Mouse (Mus musculus) heart, postnatal 0 days (tissue): ENCODE results near the gene Tmbim7. TPM values are rescaled to one million over a fixed set of nuclear protein-coding genes. Genes with fewer than 3 reads are reported as not detected.

ENCODE experiments used
- ATAC-seq: fragments of 200-750 bp; cut with Nextera tagmentation; 2 replicates; pipeline ENCODE4 v1.8.0; 2017; ENCODE audit warnings: low read depth, moderate number of reproducible peaks, moderate library complexity; ENCODE audit not compliant: insufficient read depth
- DNase-seq: peaks from one replicate; pipeline ENCODE4 v3.0.0-alpha.2; 2016; ENCODE audit warnings: low spot score
- H3K27ac ChIP-seq: fragments of 300-500 bp; sonication (generic); 2 replicates; pipeline ENCODE4 v1.5.1; 2014; ENCODE audit warnings: low read depth, mild to moderate bottlenecking
- H3K27me3 ChIP-seq: fragments of 300-500 bp; sonication (generic); 2 replicates; pipeline ENCODE4 v1.6.1; 2014; ENCODE audit warnings: low read length, mixed read lengths; ENCODE audit not compliant: control insufficient read depth, insufficient read depth
- H3K36me3 ChIP-seq: fragments of 300-500 bp; sonication (generic); replicated peaks from 2 replicates; pipeline ENCODE4 v1.6.1; 2014; ENCODE audit warnings: low read length, mixed read lengths; ENCODE audit not compliant: control insufficient read depth, insufficient read depth
- H3K4me1 ChIP-seq: fragments of 300-500 bp; sonication (generic); 2 replicates; pipeline ENCODE4 v1.6.1; 2014; ENCODE audit warnings: antibody characterized with exemption; ENCODE audit not compliant: control insufficient read depth, insufficient read depth
- H3K4me2 ChIP-seq: fragments of 300-500 bp; sonication (generic); 2 replicates; pipeline ENCODE4 v1.6.1; 2014; ENCODE audit warnings: low read depth, mild to moderate bottlenecking, low read length, moderate library complexity
- H3K4me3 ChIP-seq: fragments of 300-500 bp; sonication (generic); 2 replicates; pipeline ENCODE4 v1.5.1; 2014; ENCODE audit warnings: low read depth, low read length
- H3K9ac ChIP-seq: fragments of 300-500 bp; sonication (generic); replicated peaks from 2 replicates; pipeline ENCODE4 v1.6.1; 2014; ENCODE audit warnings: low read depth, low read length, mixed read lengths
- H3K9me3 ChIP-seq: fragments of 300-500 bp; sonication (generic); replicated peaks from 2 replicates; pipeline ENCODE4 v1.6.1; 2016; ENCODE audit warnings: low read length; ENCODE audit not compliant: control insufficient read depth
- CTCF ChIP-seq: IDR thresholded peaks from 2 replicates; pipeline ENCODE4 v1.5.1; 2016; ENCODE audit warnings: antibody characterized with exemption, control low read depth, low read depth
- EP300 ChIP-seq: IDR thresholded peaks from 2 replicates; pipeline ENCODE4 v1.6.1; 2016; ENCODE audit warnings: antibody characterized with exemption, low read depth
- WGBS: fragments of 180-500 bp; shearing (Covaris S2); extraction: QIAGEN DNeasy Blood & Tissue Kit; methylation state at CpG from one replicate; pipeline ENCODE4 v1.1.7; 2014; 5-methylcytosine and 5-hydroxymethylcytosine counted together
- polyA plus RNA-seq: library from polyadenylated mRNA; unstranded; fragments of >200 nt; fragmentation: Nextera tagmentation; extraction: Ambion mirVana; gene quantifications from 2 replicates; pipeline ENCODE4 v1.2.1, GENCODE M21; 2015
- total RNA-seq: library from RNA; depleted of rRNA; stranded (reverse); fragments of >200 nt; gene quantifications from 2 replicates; pipeline ENCODE4 v1.2.3, GENCODE M21; 2014; ENCODE audit warnings: low replicate concordance

Gene Tmbim7
- total and polyA plus RNA-seq, 2 experiments from 2014 or later = not detected

DNA sequence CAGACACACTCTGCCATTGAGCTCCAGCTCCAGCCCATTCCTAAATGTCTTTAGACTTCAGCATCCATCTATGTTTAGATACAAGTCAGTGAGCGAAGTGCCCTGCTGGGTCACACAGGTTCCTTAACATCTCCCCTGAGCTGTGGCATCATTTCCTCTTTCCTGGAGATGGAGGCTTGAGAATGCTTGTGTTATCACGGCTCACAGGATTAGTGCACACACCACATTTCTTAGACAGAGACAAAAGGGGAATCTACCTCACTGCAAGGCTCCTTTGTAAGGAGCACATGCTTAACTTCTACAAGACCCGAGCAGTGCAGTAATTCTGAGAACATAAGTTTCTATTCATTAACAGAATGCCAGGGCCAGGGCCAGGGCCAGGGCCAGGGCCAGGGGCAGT, 45.0 kb downstream of the Tmbim7 start:
- DNase-seq = no peak
- TF ChIP-seq CTCF = no peak
- TF ChIP-seq EP300 = no peak
- 77% methylated on average over 3 of the region's 3 CpGs for WGBS
- Histone ChIP-seq H3K4me1 (no peaks in the 10 kb centered on the region), H3K27me3 (no peaks in the 10 kb centered on the region), H3K36me3 (peaks cover 55% of the 10 kb centered on the region), H3K27ac (no peak overlapping the region), H3K9ac (no peak overlapping the region), H3K4me3 (no peak overlapping the region), H3K4me2 (no peak overlapping the region), H3K9me3 (no peaks in the 10 kb centered on the region)
- no peak for ATAC-seq

DNA sequence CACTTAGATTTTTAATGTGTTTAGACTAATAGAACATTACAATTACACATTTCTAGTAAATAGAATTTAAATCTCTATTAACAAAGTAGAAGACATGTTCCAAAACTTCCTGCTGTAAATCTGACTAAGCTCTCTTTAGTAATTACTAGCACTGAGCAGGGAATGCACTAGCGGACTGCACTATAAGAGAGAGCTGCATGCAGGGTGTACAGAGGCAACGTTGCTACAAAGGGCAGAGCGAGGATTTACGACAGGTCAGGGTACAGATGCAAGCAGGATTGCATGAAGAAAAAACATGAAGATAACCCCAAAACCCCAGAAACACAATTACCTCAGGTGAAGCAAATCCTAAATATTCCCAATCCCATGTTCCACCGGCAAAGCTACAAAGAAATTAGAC, 49.0 kb downstream of the Tmbim7 start:
- H3K4me3 ChIP-seq = no peak overlapping the region
- no peaks in the 10 kb centered on the region for H3K9me3 ChIP-seq
- no peak overlapping the region for H3K9ac ChIP-seq
- H3K27me3 ChIP-seq = no peaks in the 10 kb centered on the region
- 94% methylated on average over 5 of the region's 5 CpGs for WGBS
- no peak overlapping the region for H3K4me2 ChIP-seq
- peaks cover 32% of the 10 kb centered on the region for H3K36me3 ChIP-seq
- no peak overlapping the region for H3K27ac ChIP-seq
- H3K4me1 ChIP-seq = no peaks in the 10 kb centered on the region
- ATAC-seq (no peak), DNase-seq (no peak)
- TF ChIP-seq CTCF (no peak), EP300 (no peak)

DNA sequence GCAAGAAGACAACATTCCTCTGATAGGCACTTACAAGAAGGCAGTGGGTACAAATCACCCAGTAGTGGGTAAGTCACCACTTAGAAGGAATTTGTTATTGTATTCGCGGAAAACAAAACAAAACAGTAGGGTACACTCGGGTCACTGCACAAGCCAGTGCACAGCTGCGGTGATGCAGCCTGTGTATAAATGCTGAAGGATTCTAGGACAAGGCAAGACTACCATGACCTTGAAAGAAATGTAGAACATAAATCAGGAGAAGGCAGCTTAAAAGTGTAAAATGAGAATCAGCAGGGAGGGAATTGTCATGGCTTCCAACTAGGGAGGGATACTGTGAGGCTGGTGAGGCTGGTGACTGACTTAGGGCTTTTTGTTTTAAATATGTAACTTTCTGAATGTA, 51.2 kb downstream of the Tmbim7 start:
- 90% methylated on average over 4 of the region's 4 CpGs for WGBS
- Histone ChIP-seq H3K4me1 (no peaks in the 10 kb centered on the region), H3K9ac (no peak overlapping the region), H3K9me3 (no peaks in the 10 kb centered on the region), H3K4me2 (no peak overlapping the region), H3K27ac (no peak overlapping the region), H3K36me3 (peaks cover 26% of the 10 kb centered on the region), H3K27me3 (no peaks in the 10 kb centered on the region), H3K4me3 (no peak overlapping the region)
- no peak for DNase-seq
- no peak for ATAC-seq
- no peak for TF ChIP-seq CTCF
- TF ChIP-seq EP300 = no peak

DNA sequence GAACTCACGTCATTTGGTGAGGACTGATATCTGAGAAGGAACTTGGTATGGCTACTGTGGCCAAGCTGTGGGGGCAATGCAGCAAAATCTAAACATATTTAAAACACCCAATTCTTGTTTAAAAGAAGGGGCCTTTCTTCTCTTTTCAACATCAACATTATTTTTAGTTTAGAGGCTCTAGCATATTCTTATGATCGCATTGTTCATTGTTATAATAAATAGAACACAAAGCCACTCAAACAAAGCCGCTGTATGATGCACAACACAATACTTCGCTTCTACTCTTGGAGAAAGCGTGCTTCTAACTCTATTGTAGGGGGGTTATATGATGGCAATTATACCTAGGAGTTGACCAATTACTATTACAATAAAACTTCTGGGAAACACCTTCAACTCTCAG, 64.8 kb downstream of the Tmbim7 start:
- no peak overlapping the region for H3K4me3 ChIP-seq
- no peak overlapping the region for H3K4me2 ChIP-seq
- H3K4me1 ChIP-seq = no peaks in the 10 kb centered on the region
- no peak overlapping the region for H3K9ac ChIP-seq
- WGBS = 95% methylated on average over 5 of the region's 5 CpGs
- no peak overlapping the region for H3K27ac ChIP-seq
- no peak for ATAC-seq
- peaks cover 28% of the 10 kb centered on the region for H3K36me3 ChIP-seq
- no peaks in the 10 kb centered on the region for H3K27me3 ChIP-seq
- H3K9me3 ChIP-seq = no peaks in the 10 kb centered on the region
- no peak for TF ChIP-seq EP300
- TF ChIP-seq CTCF = no peak
- DNase-seq = no peak

DNA sequence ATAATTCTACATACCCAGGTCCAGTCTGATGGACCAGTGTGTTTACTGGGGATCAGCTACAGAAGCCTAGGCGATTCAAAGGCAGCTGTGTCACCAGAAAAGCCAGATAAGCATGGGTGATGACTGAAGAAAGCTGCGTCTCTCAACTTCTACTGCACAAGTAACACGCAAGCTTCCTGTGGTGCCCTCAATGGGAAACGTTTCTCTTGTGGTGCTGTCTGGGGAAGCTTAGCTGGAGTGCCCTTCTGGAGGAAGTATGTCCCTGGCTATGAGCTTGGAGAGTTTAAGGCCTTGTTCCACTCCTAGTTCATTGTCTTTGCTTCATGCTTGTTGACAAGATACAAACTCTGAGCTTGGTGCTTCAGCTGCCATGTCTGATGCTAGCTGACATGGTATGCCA, 68.4 kb downstream of the Tmbim7 start:
- no peak overlapping the region for H3K4me3 ChIP-seq
- no peak overlapping the region for H3K4me2 ChIP-seq
- no peaks in the 10 kb centered on the region for H3K27me3 ChIP-seq
- no peak for TF ChIP-seq EP300
- no peak for TF ChIP-seq CTCF
- 75% methylated on average over 4 of the region's 4 CpGs for WGBS
- H3K4me1 ChIP-seq = 0 out of 2 replicates have a peak, but pooled peaks cover 4% of the 10 kb centered on the region
- H3K9me3 ChIP-seq = no peaks in the 10 kb centered on the region
- H3K9ac ChIP-seq = no peak overlapping the region
- no peak for DNase-seq
- H3K27ac ChIP-seq = no peak overlapping the region
- peaks cover 32% of the 10 kb centered on the region for H3K36me3 ChIP-seq
- no peak for ATAC-seq

DNA sequence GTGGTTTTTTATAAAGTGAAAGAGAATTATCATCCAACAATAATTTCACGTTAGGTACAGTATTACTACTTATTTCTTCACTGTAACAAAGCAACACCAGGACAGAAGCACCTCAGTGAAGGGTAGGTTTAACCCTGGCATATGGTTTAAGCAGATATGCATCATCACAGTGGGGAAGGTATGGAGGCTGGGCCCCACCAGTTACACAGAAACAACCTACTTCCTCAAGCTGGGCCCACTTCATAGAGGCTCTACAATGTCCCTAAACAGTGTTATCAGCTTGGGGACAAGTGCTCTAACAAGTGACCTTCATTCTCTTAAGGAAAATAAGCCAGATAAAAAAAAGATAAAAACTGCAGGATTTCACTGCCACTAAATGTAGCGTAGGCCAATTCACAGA, 71.9 kb downstream of the Tmbim7 start:
- no peak overlapping the region for H3K4me2 ChIP-seq
- peaks cover 37% of the 10 kb centered on the region for H3K36me3 ChIP-seq
- H3K4me3 ChIP-seq = no peak overlapping the region
- no peak overlapping the region for H3K9ac ChIP-seq
- no peak for TF ChIP-seq EP300
- no peak for TF ChIP-seq CTCF
- 65% methylated on average over 2 of the region's 2 CpGs for WGBS
- no peak for ATAC-seq
- no peaks in the 10 kb centered on the region for H3K27me3 ChIP-seq
- H3K4me1 ChIP-seq = 0 out of 2 replicates have a peak, but pooled peaks cover 4% of the 10 kb centered on the region
- no peak for DNase-seq
- no peak overlapping the region for H3K27ac ChIP-seq
- H3K9me3 ChIP-seq = no peaks in the 10 kb centered on the region
